Mouse (Mus musculus) E14TG2a.4 (cell line): Measurements from ENCODE around the gene Tram2.

Source experiments
- H3K27me3 ChIP-seq: 2 replicates; pipeline ENCODE4 v1.6.1; 2014; ENCODE audit warnings: low read length, control low read depth; ENCODE audit not compliant: insufficient read depth
- H3K36me3 ChIP-seq: 2 replicates; pipeline ENCODE4 v1.6.1; 2014; ENCODE audit warnings: low read length, control low read depth; ENCODE audit not compliant: insufficient read depth
- H3K4me1 ChIP-seq: replicated peaks from 2 replicates; pipeline ENCODE4 v1.6.1; 2014; ENCODE audit warnings: low read depth, low read length, control low read depth
- H3K4me3 ChIP-seq: replicated peaks from 2 replicates; pipeline ENCODE4 v1.5.1; 2014; ENCODE audit warnings: mild to moderate bottlenecking, low read length
- H3K9me3 ChIP-seq: 2 replicates; pipeline ENCODE4 v1.6.1; 2014; ENCODE audit warnings: low read length, control low read depth
- CTCF ChIP-seq: conservative IDR thresholded peaks from 2 replicates; pipeline ENCODE4 v1.5.1; 2014; ENCODE audit warnings: low read length
- NANOG ChIP-seq: IDR thresholded peaks from 2 replicates; pipeline ENCODE4 v1.6.1; 2014; ENCODE audit warnings: borderline replicate concordance, low read length, mixed read lengths
- POU5F1 ChIP-seq: IDR thresholded peaks from 2 replicates; pipeline ENCODE4 v1.6.1; 2014; ENCODE audit warnings: low read length, borderline replicate concordance

The Tram2 gene

GRCm38 (mm10) chr1:21089661-21090117 is 10.7 kb upstream of the Tram2 start:
- Histone ChIP-seq H3K27me3 (peaks cover under 1% of the 10 kb centered on the region; the same call in 1 of the 2 replicates), H3K9me3 (no peaks in the 10 kb centered on the region), H3K36me3 (no peaks in the 10 kb centered on the region), H3K4me3 (no peak overlapping the region), H3K4me1 (no peaks in the 10 kb centered on the region)
- TF ChIP-seq CTCF (no peak), POU5F1 (no peak), NANOG (no peak)

GRCm38 (mm10) chr1:21086291-21086690 is 7.3 kb upstream of the Tram2 start:
- H3K4me3 ChIP-seq: no peak overlapping the region
- no peaks in the 10 kb centered on the region for H3K9me3 ChIP-seq
- H3K27me3 ChIP-seq: peaks cover 2% of the 10 kb centered on the region; the same call in 1 of the 2 replicates
- no peaks in the 10 kb centered on the region for H3K4me1 ChIP-seq
- TF ChIP-seq NANOG: no peak
- TF ChIP-seq POU5F1: no peak
- no peak for TF ChIP-seq CTCF
- no peaks in the 10 kb centered on the region for H3K36me3 ChIP-seq

- H3K4me1 ChIP-seq: peaks cover 4% of the 10 kb centered on the region
- no peak overlapping the region for H3K4me3 ChIP-seq
- no peak for TF ChIP-seq POU5F1
- no peak for TF ChIP-seq CTCF
- TF ChIP-seq NANOG: no peak
- H3K36me3 ChIP-seq: no peaks in the 10 kb centered on the region
- H3K27me3 ChIP-seq: peaks cover 2% of the 10 kb centered on the region; the same call in 1 of the 2 replicates
- H3K9me3 ChIP-seq: no peaks in the 10 kb centered on the region
These were observed 5.6 kb upstream of the Tram2 start for GRCm38 (mm10) chr1:21084661-21085060.

GRCm38 (mm10) chr1:21080362-21080761 is 1.3 kb upstream of the Tram2 start:
- TF ChIP-seq NANOG (no peak), CTCF (peak; percentile 25; the same call in 1 of the 2 replicates), POU5F1 (no peak)
- no peaks in the 10 kb centered on the region for H3K36me3 ChIP-seq
- peaks cover 17% of the 10 kb centered on the region for H3K27me3 ChIP-seq
- no peaks in the 10 kb centered on the region for H3K9me3 ChIP-seq
- H3K4me1 ChIP-seq: peaks cover 36% of the 10 kb centered on the region
- no peak overlapping the region for H3K4me3 ChIP-seq

GRCm38 (mm10) chr1:21078481-21079214 is 381 bp downstream of the Tram2 start:
- peak overlapping the region; percentile 87 for H3K4me3 ChIP-seq
- peaks cover 49% of the 10 kb centered on the region for H3K4me1 ChIP-seq
- TF ChIP-seq POU5F1 (no peak), NANOG (no peak), CTCF (no peak)
- no peaks in the 10 kb centered on the region for H3K9me3 ChIP-seq
- no peaks in the 10 kb centered on the region for H3K36me3 ChIP-seq
- peaks cover 15% of the 10 kb centered on the region for H3K27me3 ChIP-seq

- Histone ChIP-seq H3K9me3 (no peaks in the 10 kb centered on the region), H3K27me3 (peaks cover 15% of the 10 kb centered on the region), H3K4me1 (peaks cover 59% of the 10 kb centered on the region), H3K36me3 (no peaks in the 10 kb centered on the region), H3K4me3 (no peak overlapping the region)
- TF ChIP-seq POU5F1 (no peak), NANOG (no peak), CTCF (no peak)
These were observed 1.4 kb downstream of the Tram2 start for GRCm38 (mm10) chr1:21077619-21078018.

GRCm38 (mm10) chr1:21077191-21077590 is 1.8 kb downstream of the Tram2 start:
- Histone ChIP-seq H3K4me1 (peaks cover 63% of the 10 kb centered on the region), H3K4me3 (no peak overlapping the region), H3K36me3 (no peaks in the 10 kb centered on the region), H3K9me3 (no peaks in the 10 kb centered on the region), H3K27me3 (peaks cover 15% of the 10 kb centered on the region)
- no peak for TF ChIP-seq CTCF
- TF ChIP-seq NANOG: no peak
- TF ChIP-seq POU5F1: no peak

GRCm38 (mm10) chr1:21075986-21076495 is 3.0 kb downstream of the Tram2 start:
- no peak for TF ChIP-seq CTCF
- no peak for TF ChIP-seq NANOG
- TF ChIP-seq POU5F1: no peak
- peaks cover 64% of the 10 kb centered on the region for H3K4me1 ChIP-seq
- H3K36me3 ChIP-seq: no peaks in the 10 kb centered on the region
- no peaks in the 10 kb centered on the region for H3K9me3 ChIP-seq
- H3K4me3 ChIP-seq: no peak overlapping the region
- H3K27me3 ChIP-seq: peaks cover 15% of the 10 kb centered on the region

GRCm38 (mm10) chr1:21074231-21074630 is 4.8 kb downstream of the Tram2 start:
- H3K9me3 ChIP-seq: no peaks in the 10 kb centered on the region
- no peak overlapping the region for H3K4me3 ChIP-seq
- peaks cover 77% of the 10 kb centered on the region for H3K4me1 ChIP-seq
- no peaks in the 10 kb centered on the region for H3K36me3 ChIP-seq
- H3K27me3 ChIP-seq: peaks cover 15% of the 10 kb centered on the region
- TF ChIP-seq NANOG (no peak), CTCF (no peak)
